Mouse (Mus musculus) lung, postnatal 0 days (tissue): ENCODE measurements around the gene Cdip1. TPM values are rescaled to one million over a fixed set of nuclear protein-coding genes. Genes with fewer than 3 reads are reported as not detected.

Experiments
- ATAC-seq: fragments of 200-750 bp; cut with Nextera tagmentation; 2 replicates; pipeline ENCODE4 v1.8.0; 2017; ENCODE audit warnings: moderate library complexity
- DNase-seq: peaks from one replicate; pipeline ENCODE4 v3.0.0-alpha.2; 2016; ENCODE audit warnings: low spot score
- H3K27ac ChIP-seq: fragments of 300-500 bp; sonication (generic); 2 replicates; pipeline ENCODE4 v1.5.1; 2014; ENCODE audit warnings: antibody characterized with exemption, mild to moderate bottlenecking, low read length, mixed read lengths
- H3K27me3 ChIP-seq: fragments of 300-500 bp; sonication (generic); replicated peaks from 2 replicates; pipeline ENCODE4 v1.6.1; 2014; ENCODE audit warnings: low read length, mixed read lengths; ENCODE audit not compliant: insufficient read depth
- H3K36me3 ChIP-seq: fragments of 300-500 bp; sonication (generic); 2 replicates; pipeline ENCODE4 v1.6.1; 2014; ENCODE audit warnings: low read length, mixed read lengths; ENCODE audit not compliant: insufficient read depth
- H3K4me1 ChIP-seq: fragments of 300-500 bp; sonication (generic); 2 replicates; pipeline ENCODE4 v1.6.1; 2014; ENCODE audit warnings: antibody characterized with exemption, low read depth, low read length, mixed read lengths; ENCODE audit not compliant: insufficient read depth
- H3K4me2 ChIP-seq: fragments of 300-500 bp; sonication (generic); replicated peaks from 2 replicates; pipeline ENCODE4 v1.6.1; 2014; ENCODE audit warnings: low read depth, mild to moderate bottlenecking, low read length, moderate library complexity, mixed read lengths
- H3K4me3 ChIP-seq: fragments of 300-500 bp; sonication (generic); 2 replicates; pipeline ENCODE4 v1.5.1; 2014; ENCODE audit warnings: low read depth, low read length
- H3K9ac ChIP-seq: fragments of 300-500 bp; sonication (generic); replicated peaks from 2 replicates; pipeline ENCODE4 v1.6.1; 2014; ENCODE audit warnings: low read depth, mild to moderate bottlenecking
- H3K9me3 ChIP-seq: fragments of 300-500 bp; sonication (generic); 2 replicates; pipeline ENCODE4 v1.6.1; 2016; ENCODE audit warnings: low read length, mixed read lengths
- CTCF ChIP-seq: IDR thresholded peaks from 2 replicates; pipeline ENCODE4 v1.5.1; 2016; ENCODE audit warnings: antibody characterized with exemption, mild to moderate bottlenecking
- EP300 ChIP-seq: IDR thresholded peaks from 2 replicates; pipeline ENCODE4 v1.6.1; 2016; ENCODE audit warnings: antibody characterized with exemption, mild to moderate bottlenecking, control low read depth
- whole genome bisulfite sequencing: fragments of 180-500 bp; shearing (Covaris S2); extraction: QIAGEN DNeasy Blood & Tissue Kit; methylation state at CpG from one replicate; pipeline ENCODE4 v1.1.7; 2014; 5-methylcytosine and 5-hydroxymethylcytosine counted together
- polyA plus RNA-seq: library from polyadenylated mRNA; unstranded; fragments of >200 nt; fragmentation: Nextera tagmentation; extraction: Ambion mirVana; gene quantifications from 2 replicates; pipeline ENCODE4 v1.2.1, GENCODE M21; 2015

Gene Cdip1
- polyA plus RNA-seq, 1 experiment from 2014 or later = 68.2 TPM

DNA sequence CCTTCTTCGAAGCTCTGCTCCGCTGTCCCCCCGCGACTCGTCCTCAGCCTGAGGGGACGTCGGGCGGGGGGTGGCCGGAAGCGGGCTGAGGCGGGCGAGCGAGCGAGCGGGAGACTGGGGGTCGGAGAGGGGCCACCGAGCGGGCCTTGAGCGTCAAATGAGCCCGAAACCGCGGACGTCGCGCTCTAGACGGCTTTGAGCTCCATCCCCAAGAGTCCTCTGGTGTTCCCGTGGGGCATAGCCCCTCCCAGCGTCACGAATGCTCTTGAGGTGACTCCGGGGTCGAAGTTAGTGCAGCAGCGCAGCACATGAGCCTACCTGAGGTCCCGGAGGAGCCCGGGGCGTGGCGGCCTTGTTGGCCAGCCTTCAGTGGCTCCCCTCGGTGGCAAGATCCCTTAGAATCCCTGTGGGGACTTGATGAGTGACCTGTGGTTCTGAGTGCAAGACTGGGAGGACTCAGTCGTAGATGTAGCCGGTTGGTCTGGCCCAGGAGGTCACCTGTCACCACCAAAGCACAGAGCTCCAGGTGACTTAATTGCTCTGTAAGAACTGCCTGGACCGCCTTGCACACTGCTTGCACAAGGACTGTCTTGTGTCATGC, 63.5 kb downstream of the Cdip1 start:
- ATAC-seq = peak; percentile 55
- peak; percentile 49 for DNase-seq
- TF ChIP-seq CTCF (no peak), EP300 (no peak)

GRCm38 (mm10) chr16:4725780-4726527, 64.1 kb downstream of the Cdip1 start, which contains the start of gene Hmox2:
Gene Hmox2 (plus strand): TSS chr16:4726361.
- Histone ChIP-seq H3K27me3 (no peaks in the 10 kb centered on the region), H3K4me3 (peak within 1 kb of the TSS; percentile 98), H3K27ac (peak within 1 kb of the TSS; percentile 91), H3K36me3 (no peaks in the 10 kb centered on the region), H3K9me3 (no peaks in the 10 kb centered on the region), H3K4me2 (peak within 1 kb of the TSS; percentile 63), H3K9ac (peak within 1 kb of the TSS; percentile 81), H3K4me1 (peaks cover 6% of the 10 kb centered on the region; the same call in 1 of the 2 replicates)
- TF ChIP-seq CTCF = no peak
- TF ChIP-seq EP300 = no peak
- 6% methylated on average over 35 of the region's 35 CpGs for WGBS
- peak; percentile 94 for ATAC-seq
- DNase-seq = peak; percentile 93

More for the DNA sequence above, 63.5 kb downstream of the Cdip1 start:
- H3K4me2 ChIP-seq = peak overlapping the region; percentile 63
- peak overlapping the region; percentile 81 for H3K9ac ChIP-seq
- peaks cover 6% of the 10 kb centered on the region; the same call in 1 of the 2 replicates for H3K4me1 ChIP-seq
- under 1% methylated on average over 35 of the region's 40 CpGs for WGBS
- H3K9me3 ChIP-seq = no peaks in the 10 kb centered on the region
- no peaks in the 10 kb centered on the region for H3K27me3 ChIP-seq
- H3K4me3 ChIP-seq = peak overlapping the region; percentile 98
- peak overlapping the region; percentile 91 for H3K27ac ChIP-seq
- no peaks in the 10 kb centered on the region for H3K36me3 ChIP-seq

- H3K27me3 ChIP-seq = no peaks in the 10 kb centered on the region
Observed at GRCm38 (mm10) chr16:4725266-4725665, 64.8 kb downstream of the Cdip1 start.

GRCm38 (mm10) chr16:4722915-4723209, 67.2 kb downstream of the Cdip1 start:
- Histone ChIP-seq H3K9ac (no peak overlapping the region), H3K27me3 (no peaks in the 10 kb centered on the region), H3K4me3 (no peak overlapping the region), H3K4me1 (peaks cover 7% of the 10 kb centered on the region; the same call in 1 of the 2 replicates), H3K4me2 (0 out of 2 replicates have a peak overlapping the region, but pooled peaks have one; percentile 5), H3K36me3 (no peaks in the 10 kb centered on the region), H3K27ac (peak overlapping the region; percentile 68), H3K9me3 (no peaks in the 10 kb centered on the region)
- ATAC-seq (no peak), DNase-seq (no peak)
- TF ChIP-seq CTCF = no peak
- TF ChIP-seq EP300 = no peak
- 55% methylated on average over 3 of the region's 3 CpGs for WGBS

More at GRCm38 (mm10) chr16:4725266-4725665, 64.8 kb downstream of the Cdip1 start:
- DNase-seq (no peak), ATAC-seq (no peak)
- peaks cover 6% of the 10 kb centered on the region; the same call in 1 of the 2 replicates for H3K4me1 ChIP-seq
- no peak overlapping the region for H3K4me3 ChIP-seq
- H3K27ac ChIP-seq = no peak overlapping the region
- no peaks in the 10 kb centered on the region for H3K36me3 ChIP-seq
- H3K4me2 ChIP-seq = no peak overlapping the region
- TF ChIP-seq EP300 (no peak), CTCF (no peak)
- no peaks in the 10 kb centered on the region for H3K9me3 ChIP-seq
- WGBS = 60% methylated on average over 4 of the region's 4 CpGs
- no peak overlapping the region for H3K9ac ChIP-seq

- TF ChIP-seq EP300 (no peak), CTCF (no peak)
- 40% methylated on average over 7 of the region's 7 CpGs for WGBS
- H3K4me1 ChIP-seq = peaks cover 7% of the 10 kb centered on the region; the same call in 1 of the 2 replicates
- peak overlapping the region; percentile 68 for H3K27ac ChIP-seq
- H3K9ac ChIP-seq = 0 out of 2 replicates have a peak overlapping the region, but pooled peaks have one; percentile 23
- DNase-seq (peak; percentile 86), ATAC-seq (peak; percentile 26)
- H3K4me3 ChIP-seq = no peak overlapping the region
- no peaks in the 10 kb centered on the region for H3K27me3 ChIP-seq
- H3K36me3 ChIP-seq = no peaks in the 10 kb centered on the region
- peak overlapping the region; percentile 28 for H3K4me2 ChIP-seq
- H3K9me3 ChIP-seq = no peaks in the 10 kb centered on the region
Observed at GRCm38 (mm10) chr16:4722128-4722914, 67.8 kb downstream of the Cdip1 start.
